Mouse (Mus musculus) liver, embryonic 14.5 days (tissue): ENCODE results near the gene Mcf2l.

ENCODE experiments used
- CTCF ChIP-seq: IDR thresholded peaks from 2 replicates; pipeline ENCODE4 v1.5.1; 2016; ENCODE audit warnings: antibody characterized with exemption, low read depth, control low read depth
- EP300 ChIP-seq: IDR thresholded peaks from 2 replicates; pipeline ENCODE4 v1.6.1; 2016; ENCODE audit warnings: antibody characterized with exemption, low read depth

- TF ChIP-seq CTCF (peak; percentile 71), EP300 (no peak)
These were observed 53.8 kb downstream of the Mcf2l start for GRCm38 (mm10) chr8:12927204-12927983.
